Mouse (Mus musculus) forelimb bud, embryonic 11.5 days (tissue): ENCODE results near the gene Mrm2.

ENCODE experiments used
- DNase-seq: peaks from one replicate; pipeline ENCODE4 v3.0.0-alpha.2; 2012; ENCODE audit warnings: low read depth, low spot score

Mrm2 gene

DNA sequence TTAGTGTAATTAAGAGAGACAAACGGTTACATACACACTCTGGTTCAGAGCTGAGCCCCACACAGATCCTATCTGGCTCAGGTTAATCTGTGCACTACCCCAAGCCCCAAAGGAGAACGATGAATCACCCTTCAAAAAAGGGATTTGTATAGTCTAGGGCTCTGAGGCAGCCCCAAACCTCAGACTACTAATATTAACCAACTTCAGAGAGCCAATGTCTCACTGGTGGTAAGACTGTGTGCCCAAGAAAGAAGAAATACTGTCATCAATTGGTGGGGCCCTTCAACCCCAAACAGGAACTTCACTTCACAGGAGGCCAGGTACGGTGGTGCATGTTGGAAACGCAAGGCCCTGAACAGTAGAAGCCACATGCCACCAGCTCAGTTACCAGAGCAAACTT, 13.5 kb upstream of the Mrm2 start:
- no peak for DNase-seq

- DNase-seq, result no peak
Observed at GRCm38 (mm10) chr5:140342880-140343279, 11.2 kb upstream of the Mrm2 start.

DNA sequence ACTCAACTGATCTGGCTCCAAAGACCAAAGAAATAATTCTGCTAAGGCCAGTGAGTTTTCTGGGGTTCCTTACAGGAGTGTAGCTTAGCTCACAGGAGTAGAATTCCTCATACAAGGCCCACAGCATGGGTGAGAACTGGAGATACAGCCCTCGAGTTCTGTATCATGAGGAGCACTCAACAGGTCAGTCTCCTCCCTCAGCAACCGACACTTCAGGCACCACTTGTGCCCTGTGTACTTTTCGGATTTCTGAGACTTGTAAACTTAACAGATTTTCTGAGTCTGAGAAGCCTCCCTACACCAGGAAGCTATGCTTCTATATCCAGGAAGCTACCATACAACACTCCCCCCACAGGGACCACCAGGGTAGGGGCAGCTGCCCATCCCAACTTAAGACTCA, 8.1 kb upstream of the Mrm2 start:
- DNase-seq, result no peak

- no peak for DNase-seq
Observed at GRCm38 (mm10) chr5:140338779-140339178, 7.1 kb upstream of the Mrm2 start.

DNA sequence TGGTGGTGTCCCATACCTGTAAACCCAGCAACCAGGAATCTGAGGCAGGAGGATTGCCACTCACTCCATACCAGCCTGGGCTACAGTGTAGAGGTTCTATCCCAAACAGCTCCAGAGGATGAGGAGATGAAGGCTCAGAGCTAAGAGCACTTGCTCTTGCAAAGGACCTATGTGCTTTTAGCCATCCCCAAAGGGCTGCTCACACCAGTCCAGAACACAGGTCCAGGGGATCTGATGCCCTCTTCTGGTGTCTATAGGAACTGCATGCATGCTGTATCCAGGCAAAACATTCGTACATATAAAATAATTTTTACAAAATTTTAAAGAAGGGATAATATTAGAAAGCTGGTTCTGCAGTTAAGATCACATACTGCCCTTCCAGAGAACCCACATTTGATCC, 5.0 kb upstream of the Mrm2 start:
- peak; percentile 52 for DNase-seq

DNA sequence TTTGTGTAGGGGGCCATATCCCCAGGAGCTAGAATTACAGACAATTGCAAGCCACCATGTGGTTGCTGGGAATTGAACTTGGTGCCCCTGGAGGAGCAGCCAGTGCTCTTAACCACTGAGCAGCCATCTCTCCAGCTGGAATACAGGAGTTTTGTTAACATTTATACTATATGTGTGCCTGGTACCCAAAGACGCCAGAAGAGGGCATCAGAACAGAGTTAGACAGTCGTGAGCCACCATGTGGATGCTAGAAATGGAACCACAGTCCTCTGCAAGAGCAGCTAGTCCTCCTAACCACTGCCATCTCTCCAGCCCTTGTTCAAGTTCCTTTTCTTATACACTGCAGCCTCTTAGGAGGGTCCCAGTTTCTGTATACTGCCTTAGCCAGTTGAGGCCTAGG, 1.9 kb upstream of the Mrm2 start:
- peak; percentile 35 for DNase-seq

DNA sequence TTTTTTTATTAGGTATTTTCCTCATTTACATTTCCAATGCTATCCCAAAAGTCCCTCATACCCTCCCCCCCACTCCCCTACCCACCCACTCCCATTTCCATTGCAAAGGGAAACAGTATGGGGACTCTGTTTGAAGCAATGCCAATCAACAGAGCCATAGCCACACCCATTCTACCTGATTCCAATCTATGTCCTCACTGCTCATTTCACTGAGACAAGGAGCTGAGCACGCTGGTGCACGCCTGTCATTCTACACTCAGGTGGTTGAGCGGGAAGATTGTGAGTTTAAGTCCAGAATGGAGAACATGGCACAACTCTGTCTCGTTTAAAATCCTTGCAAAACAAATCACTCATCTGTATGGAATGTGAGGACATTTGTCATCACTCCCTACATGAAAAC, 821 bp upstream of the Mrm2 start:
- no peak for DNase-seq

DNA sequence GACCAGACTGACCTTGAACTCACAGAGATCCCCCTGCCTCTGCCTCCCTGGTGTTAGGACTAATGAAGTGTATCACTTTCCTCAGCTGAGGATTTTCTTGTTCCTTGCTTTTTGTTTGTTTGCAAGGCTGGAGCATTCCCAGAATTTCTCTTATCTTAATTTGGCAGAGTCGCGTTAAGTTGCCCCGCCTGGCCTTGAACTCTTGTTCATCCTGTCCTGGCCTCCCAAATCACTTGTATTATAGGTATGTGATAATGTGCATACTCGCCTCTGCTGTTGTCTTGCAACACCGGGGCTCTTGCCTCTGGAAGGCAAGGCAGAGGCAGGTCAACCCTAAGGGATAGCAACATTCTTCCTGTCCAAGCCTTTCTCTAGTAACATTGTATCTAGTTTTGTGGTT, 7.6 kb downstream of the Mrm2 start:
- no peak for DNase-seq

GRCm38 (mm10) chr5:140321756-140322575, 9.7 kb downstream of the Mrm2 start:
- no peak for DNase-seq

DNA sequence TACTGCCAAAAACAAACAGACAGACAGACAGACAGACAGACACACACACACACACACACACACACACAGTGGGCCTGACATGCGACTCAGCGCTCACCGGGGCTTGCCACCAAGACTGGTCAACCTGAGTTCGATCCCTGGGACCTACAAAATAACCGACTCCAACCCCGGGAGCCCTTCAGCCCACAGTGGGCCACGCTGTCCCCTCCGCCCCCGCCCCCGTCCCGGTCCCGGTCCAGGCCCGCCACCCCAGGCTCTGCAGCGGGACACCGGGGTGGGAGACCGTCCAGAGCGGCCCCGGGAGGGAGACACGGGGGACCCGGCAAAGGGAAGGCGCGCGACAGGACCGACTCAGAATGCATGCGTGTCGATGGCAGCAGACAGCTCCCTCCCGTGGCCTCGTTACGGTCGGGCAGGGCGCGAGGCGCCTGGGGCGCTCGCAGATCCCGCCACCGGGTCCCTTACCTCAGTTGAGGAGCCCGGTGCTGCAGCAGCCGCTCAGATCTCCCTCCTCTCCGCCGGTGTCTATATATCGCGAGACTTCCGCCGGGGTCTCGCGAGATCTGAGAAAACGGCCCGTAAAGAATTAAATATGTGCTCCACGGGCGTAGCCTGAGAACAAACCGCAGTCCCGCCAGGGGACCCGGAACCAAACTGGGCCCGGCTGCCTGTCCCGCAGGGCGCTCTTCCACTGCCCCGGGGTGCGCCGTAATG, 10.5 kb downstream of the Mrm2 start, which contains the start of the genes Mad1l1 and Nudt1:
Gene Mad1l1, minus strand, starts transcription at position 511 of the 714 bp plus-strand sequence.
Gene Nudt1, plus strand, starts transcription at position 615 of the 714 bp plus-strand sequence.
- peak; percentile 99 for DNase-seq

DNA sequence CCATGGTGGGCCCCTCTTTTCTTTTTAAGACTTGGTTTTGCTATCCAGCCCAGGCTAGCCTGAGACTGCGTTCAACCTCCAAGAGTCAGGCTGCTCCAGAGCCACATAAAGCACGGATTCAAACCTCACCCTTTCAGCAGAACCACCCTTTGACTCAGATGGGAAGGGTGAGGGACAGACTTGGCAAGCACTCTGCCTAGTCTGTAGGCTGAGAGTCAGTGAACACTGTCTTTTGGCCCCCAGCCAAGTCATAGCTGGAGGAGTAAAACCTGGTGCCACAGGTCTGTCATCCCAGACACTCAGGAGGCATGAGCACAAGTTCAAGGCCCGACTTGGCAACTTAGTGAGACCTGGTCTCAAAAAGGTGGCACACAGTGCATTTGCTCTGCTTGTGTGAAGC, 15.0 kb downstream of the Mrm2 start:
- no peak for DNase-seq

DNA sequence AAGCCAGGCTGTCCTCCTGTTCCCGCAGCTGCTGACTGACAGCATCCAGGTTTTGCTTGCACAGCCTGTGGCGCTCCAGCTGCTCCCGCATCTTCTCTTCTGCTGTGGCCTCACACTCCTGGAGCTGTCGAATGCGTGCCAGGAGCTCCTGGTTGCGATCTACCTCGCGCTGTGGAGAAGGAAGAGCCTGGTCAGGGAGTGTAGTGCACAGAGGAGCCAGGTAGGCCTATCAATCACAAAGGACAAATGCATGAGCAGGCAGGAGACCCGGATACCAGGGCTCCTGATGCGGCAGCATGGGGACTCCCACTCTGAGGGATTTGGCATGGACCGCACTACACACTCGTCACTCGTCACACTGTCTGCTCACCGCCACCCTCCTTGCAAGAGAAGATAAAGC, 24.1 kb downstream of the Mrm2 start:
- no peak for DNase-seq

- DNase-seq, result no peak
Observed at GRCm38 (mm10) chr5:140306016-140306415, 25.7 kb downstream of the Mrm2 start.

GRCm38 (mm10) chr5:140298291-140298690, 33.4 kb downstream of the Mrm2 start:
- no peak for DNase-seq

DNA sequence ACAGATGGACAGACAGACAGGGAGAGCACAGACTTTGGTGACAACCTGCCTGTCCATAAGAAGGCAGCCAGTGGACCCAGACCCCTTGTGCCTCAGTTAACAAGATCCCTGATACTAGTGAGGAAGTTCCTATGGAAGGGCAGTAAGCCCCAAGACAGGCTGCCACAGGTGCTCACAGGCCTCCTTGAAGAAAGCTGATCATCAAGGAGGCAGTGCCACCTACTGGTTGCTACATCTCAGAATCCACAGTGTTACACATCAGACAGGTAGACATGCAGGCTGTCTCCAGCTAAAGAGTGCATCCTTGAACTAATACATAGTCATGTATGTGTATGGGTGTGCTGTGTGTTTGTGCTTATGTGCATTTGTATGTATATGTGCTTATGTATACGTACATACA, 39.5 kb downstream of the Mrm2 start:
- peak; percentile 49 for DNase-seq

DNA sequence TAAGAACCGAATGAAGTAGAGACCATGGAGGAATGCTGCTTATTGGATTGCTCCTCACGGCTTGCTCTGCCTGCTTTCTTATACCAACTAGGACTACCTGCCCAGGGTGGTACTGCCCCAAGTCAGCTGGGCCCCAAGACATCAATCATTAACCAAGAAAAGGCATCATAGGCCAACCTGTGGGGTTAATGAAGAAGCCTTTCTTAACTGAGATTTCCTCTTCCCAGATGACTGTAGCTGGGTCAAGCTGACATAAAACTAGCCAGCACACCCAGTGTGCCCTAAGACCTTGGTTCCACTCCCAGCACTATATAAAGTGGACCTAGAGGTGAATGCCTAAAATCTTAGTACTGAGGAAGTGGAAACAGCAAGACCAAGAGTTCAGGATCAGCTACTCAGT, 42.5 kb downstream of the Mrm2 start:
- no peak for DNase-seq

DNA sequence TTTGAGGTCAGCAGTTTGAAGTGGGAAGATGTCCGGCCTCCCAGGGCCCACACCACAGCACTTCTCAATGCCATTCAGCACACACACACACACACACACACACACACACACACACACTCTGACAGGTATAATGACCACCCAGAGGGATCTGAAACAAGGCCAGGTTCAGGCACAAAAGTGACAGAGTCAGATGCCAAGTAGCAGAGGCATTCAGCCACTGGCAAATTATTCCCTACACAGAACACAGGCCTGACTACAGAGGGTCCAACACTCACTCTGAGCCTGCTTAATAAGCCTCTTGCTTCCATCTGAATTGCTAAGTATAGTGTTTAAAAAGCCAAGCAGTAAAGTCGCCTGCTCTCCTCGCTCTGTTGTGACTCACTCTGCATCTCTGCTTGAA, 43.4 kb downstream of the Mrm2 start:
- no peak for DNase-seq

GRCm38 (mm10) chr5:140284761-140285160, 46.9 kb downstream of the Mrm2 start:
- DNase-seq, result no peak

GRCm38 (mm10) chr5:140284011-140284410, 47.7 kb downstream of the Mrm2 start:
- no peak for DNase-seq

DNA sequence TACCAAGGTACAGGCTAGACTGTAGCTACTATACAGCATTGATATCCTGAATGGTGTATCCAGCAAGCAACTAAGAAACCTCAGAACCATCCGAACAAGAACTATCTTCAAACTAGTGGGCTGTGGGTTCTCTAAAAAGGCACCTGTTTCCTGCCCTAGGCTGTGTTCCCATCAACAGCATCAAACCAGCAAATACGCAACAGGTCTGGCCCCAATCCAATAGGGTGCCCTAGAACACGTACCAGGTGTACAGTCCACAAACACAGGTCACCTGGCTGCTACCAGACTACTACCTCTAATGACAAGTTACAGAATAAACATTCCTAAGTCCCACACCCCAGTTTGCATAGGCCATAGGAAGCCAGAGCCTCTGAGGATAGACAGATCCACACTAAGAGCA, 48.8 kb downstream of the Mrm2 start:
- no peak for DNase-seq

GRCm38 (mm10) chr5:140282376-140282775, 49.3 kb downstream of the Mrm2 start:
- no peak for DNase-seq

GRCm38 (mm10) chr5:140280205-140280604, 51.5 kb downstream of the Mrm2 start:
- no peak for DNase-seq
